Mouse (Mus musculus) intestine, postnatal 0 days (tissue): ENCODE measurements around the gene Prkaca. TPM values are rescaled to one million over a fixed set of nuclear protein-coding genes. Genes with fewer than 3 reads are reported as not detected.
A peak's percentile ranks its signal among the peaks of the same experiment; 100 is the strongest.
"Not testable (repeated sequence)": the region's sequence is repeated elsewhere in the genome, so short reads cannot be mapped to it uniquely, and the experiment has no call there.

ENCODE experiments used
- ATAC-seq: fragments of 200-750 bp; cut with Nextera tagmentation; 2 replicates; pipeline ENCODE4 v1.8.0; 2017; ENCODE audit warnings: mild to moderate bottlenecking, moderate TSS enrichment, moderate library complexity
- H3K27ac ChIP-seq: fragments of 300-500 bp; sonication (generic); 2 replicates; pipeline ENCODE4 v1.5.1; 2014; ENCODE audit warnings: mild to moderate bottlenecking, low read depth, low read length, moderate library complexity
- H3K27me3 ChIP-seq: fragments of 300-500 bp; sonication (generic); replicated peaks from 2 replicates; pipeline ENCODE4 v1.6.1; 2014; ENCODE audit warnings: low read length, mixed read lengths; ENCODE audit not compliant: control insufficient read depth, insufficient read depth
- H3K36me3 ChIP-seq: fragments of 300-500 bp; sonication (generic); 2 replicates; pipeline ENCODE4 v1.6.1; 2014; ENCODE audit warnings: mild to moderate bottlenecking, moderate library complexity; ENCODE audit not compliant: control insufficient read depth, insufficient read depth
- H3K4me1 ChIP-seq: fragments of 300-500 bp; sonication (generic); replicated peaks from 2 replicates; pipeline ENCODE4 v1.6.1; 2014; ENCODE audit warnings: antibody characterized with exemption, low read length, mixed read lengths; ENCODE audit not compliant: control insufficient read depth, insufficient read depth
- H3K4me2 ChIP-seq: fragments of 300-500 bp; sonication (generic); replicated peaks from 2 replicates; pipeline ENCODE4 v1.6.1; 2014; ENCODE audit warnings: low read depth, mild to moderate bottlenecking, moderate library complexity
- H3K4me3 ChIP-seq: fragments of 300-500 bp; sonication (generic); 2 replicates; pipeline ENCODE4 v1.5.1; 2014; ENCODE audit warnings: low read depth, low read length
- H3K9ac ChIP-seq: fragments of 300-500 bp; sonication (generic); 2 replicates; pipeline ENCODE4 v1.6.1; 2014; ENCODE audit warnings: mild to moderate bottlenecking, low read depth, low read length
- H3K9me3 ChIP-seq: fragments of 300-500 bp; sonication (generic); 2 replicates; pipeline ENCODE4 v1.6.1; 2016; ENCODE audit warnings: mixed run types; ENCODE audit not compliant: control insufficient read depth
- CTCF ChIP-seq: sonication (generic); IDR thresholded peaks from 2 replicates; pipeline ENCODE4 v1.5.1; 2016; ENCODE audit warnings: low read depth, mild to moderate bottlenecking, control low read depth, antibody characterized with exemption, moderate library complexity
- WGBS: fragments of 180-500 bp; shearing (Covaris S2); extraction: QIAGEN DNeasy Blood & Tissue Kit; methylation state at CpG from one replicate; pipeline ENCODE4 v1.1.7; 2014; 5-methylcytosine and 5-hydroxymethylcytosine counted together
- polyA plus RNA-seq: library from polyadenylated mRNA; unstranded; fragments of >200 nt; fragmentation: Nextera tagmentation; extraction: Ambion mirVana; gene quantifications from 2 replicates; pipeline ENCODE4 v1.2.1, GENCODE M21; 2015

The Prkaca gene
- polyA plus RNA-seq, 1 experiment from 2014 or later = 70.7 TPM

- no peak overlapping the region for H3K4me3 ChIP-seq
- no peak overlapping the region for H3K4me2 ChIP-seq
- peaks cover 5% of the 10 kb centered on the region; the same call in 1 of the 2 replicates for H3K4me1 ChIP-seq
- H3K9me3 ChIP-seq = no peaks in the 10 kb centered on the region
- peaks cover 23% of the 10 kb centered on the region for H3K36me3 ChIP-seq
- no peak overlapping the region for H3K27ac ChIP-seq
- 77% methylated on average over 9 of the region's 9 CpGs for WGBS
- no peaks in the 10 kb centered on the region for H3K27me3 ChIP-seq
- no peak for TF ChIP-seq CTCF
- no peak for ATAC-seq
- no peak overlapping the region for H3K9ac ChIP-seq
Measured at GRCm38 (mm10) chr8:83978200-83978599, 5.4 kb downstream of the Prkaca start.

DNA sequence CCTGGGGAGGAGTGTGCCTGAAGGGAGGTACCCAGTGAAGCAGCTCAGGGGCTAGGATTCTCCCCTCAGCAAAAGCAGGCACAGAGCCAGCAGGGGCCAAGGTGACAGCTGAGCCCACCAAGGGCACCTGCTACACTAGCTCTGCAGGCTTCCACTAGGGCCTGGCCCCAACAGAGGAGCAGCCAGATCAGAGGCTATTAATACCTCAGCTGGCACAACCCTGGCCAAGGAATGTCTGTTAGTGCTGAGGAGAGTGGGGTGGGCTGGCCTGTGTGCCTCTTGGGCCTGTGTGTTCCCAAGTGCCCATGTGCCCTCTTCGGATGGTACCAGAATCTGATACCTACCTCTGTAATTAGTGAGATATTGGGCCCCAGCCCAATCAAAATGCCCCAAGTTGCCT, 7.5 kb downstream of the Prkaca start:
- Histone ChIP-seq H3K36me3 (peaks cover 28% of the 10 kb centered on the region), H3K27ac (no peak overlapping the region), H3K4me2 (no peak overlapping the region), H3K27me3 (no peaks in the 10 kb centered on the region), H3K4me1 (no peaks in the 10 kb centered on the region), H3K9ac (no peak overlapping the region), H3K4me3 (no peak overlapping the region), H3K9me3 (no peaks in the 10 kb centered on the region)
- no peak for TF ChIP-seq CTCF
- WGBS = 96% methylated on average over 1 of the region's 1 CpGs
- no peak for ATAC-seq

DNA sequence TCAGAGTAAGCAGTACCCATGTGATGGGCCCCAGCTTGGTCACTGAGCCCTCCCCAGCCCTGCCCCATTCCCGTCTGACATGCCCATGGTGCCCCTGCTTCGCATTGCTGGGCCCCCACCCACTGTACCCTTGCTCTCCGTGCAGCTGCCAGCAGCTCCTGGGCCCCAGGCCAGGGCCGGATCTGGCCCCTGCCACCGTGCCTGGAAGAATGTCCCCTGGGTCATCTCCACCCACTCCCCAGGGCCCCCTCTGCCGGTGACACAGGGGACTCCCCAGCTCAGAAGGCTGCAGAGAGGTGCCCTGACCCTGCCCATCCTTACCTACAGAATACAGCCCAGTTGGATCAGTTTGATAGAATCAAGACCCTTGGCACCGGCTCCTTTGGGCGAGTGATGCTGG, 8.1 kb downstream of the Prkaca start:
- whole genome bisulfite sequencing = 76% methylated on average over 8 of the region's 8 CpGs
- H3K27ac ChIP-seq = no peak overlapping the region
- H3K4me2 ChIP-seq = no peak overlapping the region
- no peaks in the 10 kb centered on the region for H3K9me3 ChIP-seq
- H3K9ac ChIP-seq = no peak overlapping the region
- no peaks in the 10 kb centered on the region for H3K4me1 ChIP-seq
- H3K27me3 ChIP-seq = no peaks in the 10 kb centered on the region
- H3K36me3 ChIP-seq = peaks cover 29% of the 10 kb centered on the region
- no peak for TF ChIP-seq CTCF
- no peak overlapping the region for H3K4me3 ChIP-seq
- ATAC-seq = no peak

DNA sequence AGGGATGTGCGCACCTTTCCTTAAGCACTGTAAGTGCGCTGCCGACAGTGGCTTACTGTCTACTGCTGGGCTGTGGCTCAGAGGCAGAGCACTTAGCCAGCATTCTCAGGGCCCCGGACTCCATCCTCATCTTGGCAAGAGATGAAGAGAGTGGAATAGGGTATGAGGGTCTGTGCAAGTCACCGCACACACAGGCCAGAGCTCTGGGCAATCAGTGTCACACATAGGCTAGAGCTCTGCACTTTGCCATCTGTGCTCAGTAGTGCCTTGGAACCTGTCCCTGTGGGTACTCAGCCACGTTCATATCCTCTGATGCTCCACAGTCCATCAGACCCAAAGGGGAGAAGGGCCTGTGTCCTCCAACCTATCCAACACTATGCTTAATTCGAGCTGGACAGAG, 8.7 kb downstream of the Prkaca start:
- no peaks in the 10 kb centered on the region for H3K9me3 ChIP-seq
- 0 out of 2 replicates have a peak, but pooled peaks have one; percentile 26 for ATAC-seq
- no peak for TF ChIP-seq CTCF
- H3K4me1 ChIP-seq = no peaks in the 10 kb centered on the region
- no peak overlapping the region for H3K4me2 ChIP-seq
- H3K4me3 ChIP-seq = no peak overlapping the region
- H3K27me3 ChIP-seq = no peaks in the 10 kb centered on the region
- H3K27ac ChIP-seq = no peak overlapping the region
- peaks cover 35% of the 10 kb centered on the region for H3K36me3 ChIP-seq
- H3K9ac ChIP-seq = no peak overlapping the region
- WGBS = 95% methylated on average over 7 of the region's 7 CpGs

DNA sequence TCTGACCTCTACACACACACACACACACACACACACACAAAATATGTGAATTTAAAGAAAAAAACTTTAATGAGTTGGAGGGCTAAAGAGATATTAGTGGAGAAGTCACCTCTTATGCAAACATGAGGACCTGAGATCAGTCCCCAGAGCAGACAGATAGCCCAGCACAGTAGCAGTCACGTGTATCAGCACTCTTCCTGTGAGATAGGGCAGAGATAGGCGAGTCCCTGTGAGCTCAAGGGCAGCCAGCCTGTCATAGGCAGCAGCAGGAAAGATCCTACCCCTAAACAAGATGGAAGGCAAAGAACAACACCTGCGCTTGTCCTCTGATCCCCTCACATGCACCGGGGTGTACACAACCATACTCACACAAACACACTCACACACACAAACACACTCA, 9.7 kb downstream of the Prkaca start:
- Histone ChIP-seq H3K9ac (no peak overlapping the region), H3K4me2 (no peak overlapping the region), H3K27me3 (no peaks in the 10 kb centered on the region), H3K36me3 (peaks cover 45% of the 10 kb centered on the region), H3K4me1 (no peaks in the 10 kb centered on the region), H3K27ac (no peak overlapping the region; the same call in 1 of the 2 replicates), H3K9me3 (no peaks in the 10 kb centered on the region), H3K4me3 (no peak overlapping the region)
- ATAC-seq = no peak
- 72% methylated on average over 4 of the region's 4 CpGs for WGBS
- no peak for TF ChIP-seq CTCF

- not testable (repeated sequence) for H3K4me3 ChIP-seq, H3K9ac ChIP-seq, H3K27me3 ChIP-seq, ATAC-seq, H3K4me1 ChIP-seq, H3K4me2 ChIP-seq, H3K9me3 ChIP-seq, H3K27ac ChIP-seq
- TF ChIP-seq CTCF = peak; percentile 48
- 99% methylated on average over 2 of the region's 2 CpGs for WGBS
- peaks cover 52% of the 10 kb centered on the region for H3K36me3 ChIP-seq
Measured at GRCm38 (mm10) chr8:83983222-83983621, 10.4 kb downstream of the Prkaca start.

GRCm38 (mm10) chr8:83989243-83989642, 16.4 kb downstream of the Prkaca start:
- H3K4me3 ChIP-seq = no peak overlapping the region
- 85% methylated on average over 7 of the region's 7 CpGs for WGBS
- no peak for TF ChIP-seq CTCF
- H3K27ac ChIP-seq = no peak overlapping the region
- H3K4me2 ChIP-seq = no peak overlapping the region
- H3K9me3 ChIP-seq = no peaks in the 10 kb centered on the region
- no peak overlapping the region for H3K9ac ChIP-seq
- no peak for ATAC-seq
- H3K4me1 ChIP-seq = no peaks in the 10 kb centered on the region
- H3K27me3 ChIP-seq = no peaks in the 10 kb centered on the region
- peaks cover 64% of the 10 kb centered on the region for H3K36me3 ChIP-seq
